Comparison of ENCODE assay signal across 3 mouse cellular contexts in the genomic region with DNA sequence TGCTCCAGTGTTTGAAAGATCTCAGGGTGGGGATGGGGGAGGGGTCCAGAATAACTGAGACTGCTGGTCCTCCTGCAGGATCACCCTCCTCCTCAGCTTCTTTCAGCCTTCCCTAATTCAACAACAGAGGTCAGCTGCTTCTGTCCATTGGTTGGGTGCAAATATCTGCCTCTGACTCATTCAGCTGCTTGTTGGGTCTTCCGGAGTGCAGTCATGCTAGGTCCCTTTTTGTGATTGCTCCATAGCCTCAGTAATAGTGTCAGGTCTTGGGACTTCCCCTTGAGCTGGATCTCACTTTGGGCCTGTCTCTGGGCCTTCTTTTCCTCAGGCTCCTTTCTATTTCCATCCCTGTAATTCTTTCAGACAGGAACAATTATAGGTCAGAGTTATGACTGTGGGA. TPM values are rescaled to one million over a fixed set of nuclear protein-coding genes. Genes with fewer than 3 reads are reported as not detected.
"Had no signal": no experiment of that assay in that cellular context is flagged by ENCODE, and none has a peak within 500 bp of the region (broad histone marks: within the 10 kb centered on the region; RNA-seq: fewer than 3 reads in every experiment).

No protein-coding gene starts in this region.

RNA-seq across cellular contexts. Expression of a gene that starts 43.9 kb away (rescaled TPM):
- total RNA-seq: common myeloid progenitor, adult 5-6 weeks; granulocyte monocyte progenitor cell, adult 5-6 weeks had no signal
- polyA plus RNA-seq: erythroblast, embryonic 14.5 days had no signal
